Mouse (Mus musculus) myocyte (in vitro differentiated cells): Measurements from ENCODE around the gene Lrrc20.

ENCODE experiments used
- CEBPB ChIP-seq: IDR thresholded peaks from 2 replicates; pipeline ENCODE4 v1.6.1; 2011; ENCODE audit warnings: mild to moderate bottlenecking, moderate library complexity; ENCODE audit not compliant: poor library complexity, insufficient read depth, severe bottlenecking
- E2F4 ChIP-seq: IDR thresholded peaks from one replicate; pipeline ENCODE4 v1.6.1; 2011; ENCODE audit warnings: mild to moderate bottlenecking, control low read depth, moderate library complexity; ENCODE audit not compliant: insufficient read depth
- MAX ChIP-seq: IDR thresholded peaks from one replicate; pipeline ENCODE4 v1.6.1; 2011; ENCODE audit warnings: low read depth, mild to moderate bottlenecking, control low read depth
- MYOG ChIP-seq, 3 experiments: IDR thresholded peaks; one replicate each; pipeline ENCODE4 v1.6.1; 2011; ENCODE audit warnings: control low read depth in 2 of 3, low read depth in 2 of 3, mild to moderate bottlenecking in 2 of 3; ENCODE audit not compliant: insufficient read length in 2 of 3, control insufficient read depth in 1 of 3, insufficient read depth in 1 of 3
- POLR2A ChIP-seq: IDR thresholded peaks from one replicate; pipeline ENCODE4 v1.6.1; 2011; ENCODE audit warnings: low read depth, mild to moderate bottlenecking, control low read depth, moderate library complexity; ENCODE audit not compliant: insufficient read length
- POLR2AphosphoS2 ChIP-seq: IDR thresholded peaks from one replicate; pipeline ENCODE4 v1.6.1; 2011; ENCODE audit warnings: low read depth, control low read depth; ENCODE audit not compliant: insufficient read length
- SRF ChIP-seq: IDR thresholded peaks from one replicate; pipeline ENCODE4 v1.6.1; 2011; ENCODE audit warnings: low read depth; ENCODE audit not compliant: control insufficient read depth, insufficient read length
- TCF3 ChIP-seq: IDR thresholded peaks from one replicate; pipeline ENCODE4 v1.6.1; 2011; ENCODE audit warnings: low read depth, control low read depth; ENCODE audit not compliant: insufficient read length
- USF1 ChIP-seq: IDR thresholded peaks from one replicate; pipeline ENCODE4 v1.6.1; 2011; ENCODE audit warnings: low read depth, mild to moderate bottlenecking, control low read depth, moderate library complexity

DNA sequence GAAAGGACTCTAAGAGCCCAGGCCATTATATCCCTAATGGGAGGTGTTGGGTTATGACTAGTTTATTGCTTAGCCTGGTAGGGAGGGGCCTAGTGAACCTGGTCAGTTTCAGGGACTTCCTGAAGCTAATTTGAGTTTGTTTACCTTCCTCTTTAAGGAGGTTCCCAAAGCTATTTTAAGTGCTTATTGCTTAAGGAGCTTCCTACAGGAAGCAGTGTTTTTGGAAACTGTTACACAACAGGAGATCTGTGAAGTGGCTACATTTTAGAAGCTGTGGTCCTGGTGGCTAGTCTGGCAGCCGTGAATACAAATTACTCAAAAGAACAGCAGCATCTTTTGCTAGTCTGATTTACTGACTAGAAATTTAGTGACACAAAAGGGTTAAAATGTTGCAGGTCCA, 1.3 kb upstream of the Lrrc20 start:
- TF ChIP-seq SRF (no peak), POLR2A (no peak), POLR2AphosphoS2 (no peak), USF1 (no peak), E2F4 (no peak), MYOG (IDR thresholded peaks at IDR 0.05; ENCODE audit: control insufficient read depth in 1 of 3, insufficient read depth in 1 of 3, insufficient read length in 2 of 3, low read depth in 2 of 3) (no peak), TCF3 (no peak), MAX (no peak), CEBPB (no peak)
